Mouse (Mus musculus) midbrain, embryonic 13.5 days (tissue): Measurements from ENCODE around the gene Dop1b. TPM values are rescaled to one million over a fixed set of nuclear protein-coding genes. Genes with fewer than 3 reads are reported as not detected.

Experiments
- ATAC-seq: fragments of 200-750 bp; cut with Nextera tagmentation; 2 replicates; pipeline ENCODE4 v1.8.0; 2017; ENCODE audit warnings: mild to moderate bottlenecking, moderate TSS enrichment, moderate library complexity
- H3K27ac ChIP-seq: fragments of 300-500 bp; sonication (generic); 2 replicates; pipeline ENCODE4 v1.5.1; 2015; ENCODE audit warnings: inconsistent platforms, mild to moderate bottlenecking, moderate library complexity
- H3K27me3 ChIP-seq: fragments of 300-500 bp; sonication (generic); 2 replicates; pipeline ENCODE4 v1.6.1; 2015; ENCODE audit warnings: mild to moderate bottlenecking, inconsistent platforms
- H3K36me3 ChIP-seq: fragments of 300-500 bp; sonication (generic); 2 replicates; pipeline ENCODE4 v1.6.1; 2015; ENCODE audit warnings: mild to moderate bottlenecking, inconsistent platforms
- H3K4me1 ChIP-seq: fragments of 300-500 bp; sonication (generic); replicated peaks from 2 replicates; pipeline ENCODE4 v1.6.1; 2015; ENCODE audit warnings: inconsistent platforms
- H3K4me2 ChIP-seq: fragments of 300-500 bp; sonication (generic); replicated peaks from 2 replicates; pipeline ENCODE4 v1.6.1; 2015; ENCODE audit warnings: moderate library complexity, mild to moderate bottlenecking, inconsistent platforms
- H3K4me3 ChIP-seq: fragments of 300-500 bp; sonication (generic); replicated peaks from 2 replicates; pipeline ENCODE4 v1.5.1; 2015; ENCODE audit warnings: mild to moderate bottlenecking, inconsistent platforms
- H3K9ac ChIP-seq: fragments of 300-500 bp; sonication (generic); replicated peaks from 2 replicates; pipeline ENCODE4 v1.6.1; 2015; ENCODE audit warnings: mild to moderate bottlenecking, inconsistent platforms
- H3K9me3 ChIP-seq: fragments of 300-500 bp; sonication (generic); 2 replicates; pipeline ENCODE4 v1.6.1; 2016; ENCODE audit warnings: mild to moderate bottlenecking, inconsistent platforms
- whole genome bisulfite sequencing: fragments of 180-500 bp; shearing (Covaris S2); methylation state at CpG from one replicate; pipeline ENCODE4 v1.1.7; 2015; 5-methylcytosine and 5-hydroxymethylcytosine counted together
- polyA plus RNA-seq: library from polyadenylated mRNA; unstranded; fragments of >200 nt; fragmentation: Nextera tagmentation; extraction: Ambion mirVana; gene quantifications from 2 replicates; pipeline ENCODE4 v1.2.1, GENCODE M21; 2015

The Dop1b gene
- polyA plus RNA-seq, 1 experiment from 2014 or later = 32.4 TPM

DNA sequence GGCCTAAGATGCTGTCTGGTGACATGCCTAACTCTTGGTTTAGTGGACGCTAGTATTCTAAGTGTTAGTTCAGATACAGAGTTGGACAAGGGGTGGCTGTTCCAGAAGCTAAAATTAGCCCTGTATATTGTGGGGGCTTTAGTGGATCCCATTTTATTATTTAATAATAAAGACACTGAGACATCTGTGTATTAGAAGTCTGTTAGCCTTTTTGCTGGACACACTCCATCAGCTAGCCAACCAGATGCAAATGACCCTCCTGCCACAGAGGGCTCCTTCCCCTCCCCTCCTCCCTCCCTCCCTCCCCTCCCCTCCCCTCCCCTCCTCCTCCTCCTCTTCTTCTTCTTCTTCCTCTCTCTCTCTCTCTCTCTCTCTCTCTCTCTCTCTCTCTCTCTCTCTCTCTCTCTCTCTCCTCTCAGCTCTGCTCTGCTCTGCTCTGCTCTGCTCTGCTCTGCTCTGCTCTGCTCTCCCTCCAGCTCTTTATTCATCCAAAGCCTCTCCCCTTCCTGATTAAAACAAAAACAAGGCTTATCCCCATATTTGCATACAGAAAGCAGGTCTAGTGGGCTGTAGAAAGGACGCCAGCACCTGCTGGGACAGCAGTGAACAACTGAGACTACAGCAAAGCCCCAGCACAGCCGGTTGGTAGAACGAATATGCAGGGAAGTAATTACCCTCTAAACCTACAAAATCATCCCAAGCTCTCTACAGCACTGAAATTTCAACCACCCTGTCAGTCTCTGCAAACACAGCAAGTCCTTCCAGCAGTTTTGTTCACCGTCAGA is 78.5 kb downstream of the Dop1b start:
- ATAC-seq = peak; percentile 27; the same call in 1 of the 2 replicates
- Histone ChIP-seq H3K36me3 (peaks cover 25% of the 10 kb centered on the region; the same call in 1 of the 2 replicates), H3K4me2 (no peak overlapping the region), H3K9ac (0 out of 2 replicates have a peak overlapping the region, but pooled peaks have one; percentile 23), H3K27me3 (no peaks in the 10 kb centered on the region), H3K9me3 (no peaks in the 10 kb centered on the region), H3K4me3 (no peak overlapping the region), H3K4me1 (peaks cover 13% of the 10 kb centered on the region), H3K27ac (peak overlapping the region; percentile 69)
- 26% methylated on average over 5 of the region's 5 CpGs for WGBS

DNA sequence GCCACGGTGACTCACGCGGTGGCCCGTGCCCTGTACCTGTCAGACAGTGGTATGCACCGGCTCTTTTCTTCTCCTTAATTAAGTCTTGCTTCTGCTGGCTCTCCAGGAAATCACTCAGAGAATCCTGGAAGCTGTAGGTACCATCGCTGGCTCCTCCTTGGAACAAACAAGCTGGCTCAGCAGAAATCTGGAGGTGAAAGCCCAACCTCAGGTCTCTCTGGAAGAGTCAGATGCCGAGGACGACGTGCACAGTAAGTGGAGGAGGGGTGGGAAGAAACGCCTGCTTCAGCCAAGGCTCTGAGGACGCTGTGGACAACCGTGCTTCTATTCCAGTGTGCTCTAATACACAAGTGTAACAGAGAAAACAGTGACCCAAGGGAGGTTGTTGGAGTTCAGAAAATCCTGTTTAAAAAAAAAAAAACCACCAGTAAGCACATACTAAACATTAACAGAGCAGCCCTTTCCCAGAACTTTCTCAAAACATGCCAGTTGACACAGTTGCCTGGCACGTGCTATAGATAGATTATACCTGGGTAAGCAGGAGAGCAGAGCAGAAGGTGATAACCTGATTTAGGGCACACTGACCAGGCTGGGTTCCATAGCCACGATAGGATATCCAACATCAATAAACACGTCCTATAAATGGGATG is 81.4 kb downstream of the Dop1b start:
- Histone ChIP-seq H3K9ac (no peak overlapping the region), H3K4me1 (peaks cover 8% of the 10 kb centered on the region), H3K4me2 (no peak overlapping the region), H3K27me3 (no peaks in the 10 kb centered on the region), H3K36me3 (peaks cover 25% of the 10 kb centered on the region), H3K27ac (no peak overlapping the region), H3K4me3 (no peak overlapping the region), H3K9me3 (no peaks in the 10 kb centered on the region)
- WGBS = 83% methylated on average over 15 of the region's 15 CpGs
- no peak for ATAC-seq

DNA sequence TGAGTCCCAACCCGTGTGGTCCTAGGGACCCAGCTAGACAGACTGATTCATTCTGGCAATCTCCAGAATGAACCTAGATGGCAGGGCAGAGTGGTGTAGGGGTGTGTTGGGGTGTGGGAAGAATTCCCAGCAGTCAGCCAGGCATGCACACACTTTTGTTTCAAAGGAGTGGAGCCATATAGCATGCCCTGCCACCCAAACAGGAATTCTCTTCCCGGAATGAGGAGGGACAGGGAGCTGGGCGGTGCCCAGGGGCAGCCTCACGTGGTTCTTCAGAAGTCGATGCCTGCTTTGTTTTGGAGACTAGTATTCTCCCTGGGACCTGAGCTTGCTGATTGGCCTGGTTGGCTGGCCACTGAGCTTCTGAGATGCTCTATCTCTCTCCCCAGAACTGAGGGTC is 83.1 kb downstream of the Dop1b start:
- H3K27me3 ChIP-seq = no peaks in the 10 kb centered on the region
- H3K4me1 ChIP-seq = peaks cover 8% of the 10 kb centered on the region
- H3K9me3 ChIP-seq = no peaks in the 10 kb centered on the region
- no peak overlapping the region for H3K27ac ChIP-seq
- H3K9ac ChIP-seq = no peak overlapping the region
- peaks cover 36% of the 10 kb centered on the region for H3K36me3 ChIP-seq
- no peak overlapping the region for H3K4me3 ChIP-seq
- no peak overlapping the region for H3K4me2 ChIP-seq
- 68% methylated on average over 5 of the region's 5 CpGs for WGBS
- no peak for ATAC-seq

- Histone ChIP-seq H3K27me3 (no peaks in the 10 kb centered on the region), H3K4me1 (peaks cover 6% of the 10 kb centered on the region), H3K36me3 (peaks cover 41% of the 10 kb centered on the region), H3K9me3 (no peaks in the 10 kb centered on the region), H3K27ac (no peak overlapping the region), H3K4me2 (no peak overlapping the region), H3K9ac (no peak overlapping the region), H3K4me3 (no peak overlapping the region)
- ATAC-seq = no peak
- 97% methylated on average over 5 of the region's 5 CpGs for whole genome bisulfite sequencing
Measured at GRCm38 (mm10) chr16:93795391-93795790, 83.7 kb downstream of the Dop1b start.

GRCm38 (mm10) chr16:93797021-93797840 is 85.5 kb downstream of the Dop1b start:
- Histone ChIP-seq H3K9ac (no peak overlapping the region), H3K4me1 (no peaks in the 10 kb centered on the region), H3K27me3 (no peaks in the 10 kb centered on the region), H3K27ac (no peak overlapping the region), H3K9me3 (no peaks in the 10 kb centered on the region), H3K4me2 (no peak overlapping the region), H3K4me3 (no peak overlapping the region), H3K36me3 (peaks cover 56% of the 10 kb centered on the region)
- ATAC-seq = no peak
- 89% methylated on average over 12 of the region's 12 CpGs for WGBS

GRCm38 (mm10) chr16:93797841-93798492 is 86.3 kb downstream of the Dop1b start:
- no peaks in the 10 kb centered on the region for H3K27me3 ChIP-seq
- H3K4me3 ChIP-seq = no peak overlapping the region
- no peaks in the 10 kb centered on the region for H3K4me1 ChIP-seq
- 88% methylated on average over 11 of the region's 11 CpGs for WGBS
- H3K9me3 ChIP-seq = no peaks in the 10 kb centered on the region
- H3K9ac ChIP-seq = no peak overlapping the region
- no peak for ATAC-seq
- no peak overlapping the region for H3K4me2 ChIP-seq
- no peak overlapping the region for H3K27ac ChIP-seq
- H3K36me3 ChIP-seq = peaks cover 49% of the 10 kb centered on the region

GRCm38 (mm10) chr16:93798623-93799022 is 86.9 kb downstream of the Dop1b start:
- Histone ChIP-seq H3K4me2 (no peak overlapping the region), H3K9ac (no peak overlapping the region), H3K36me3 (peaks cover 48% of the 10 kb centered on the region), H3K9me3 (no peaks in the 10 kb centered on the region), H3K4me1 (no peaks in the 10 kb centered on the region), H3K4me3 (no peak overlapping the region), H3K27ac (no peak overlapping the region), H3K27me3 (no peaks in the 10 kb centered on the region)
- WGBS = 79% methylated on average over 5 of the region's 5 CpGs
- no peak for ATAC-seq

DNA sequence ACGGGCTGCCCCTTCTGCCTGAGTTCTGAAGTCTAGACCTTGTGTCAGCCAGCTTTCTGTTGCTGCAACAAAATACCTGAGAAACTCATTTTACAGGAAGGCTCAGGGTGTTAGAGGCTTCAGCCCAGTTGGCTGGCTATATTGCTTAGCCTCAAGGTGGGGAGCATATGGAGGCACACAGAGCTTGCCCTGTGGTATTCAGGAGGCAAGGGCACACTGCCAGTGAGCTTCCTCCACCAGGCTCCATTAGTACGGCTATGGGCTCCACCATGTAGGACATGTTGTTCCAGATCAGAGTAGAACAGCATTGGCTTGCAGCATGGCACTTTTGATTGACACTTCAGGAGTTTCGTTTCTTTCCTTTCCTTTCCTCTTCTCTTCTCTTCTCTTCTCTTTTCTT is 87.4 kb downstream of the Dop1b start:
- Histone ChIP-seq H3K36me3 (peaks cover 48% of the 10 kb centered on the region), H3K27me3 (no peaks in the 10 kb centered on the region), H3K27ac (no peak overlapping the region), H3K4me1 (no peaks in the 10 kb centered on the region), H3K4me3 (no peak overlapping the region), H3K4me2 (no peak overlapping the region), H3K9ac (no peak overlapping the region), H3K9me3 (no peaks in the 10 kb centered on the region)
- 86% methylated on average over 3 of the region's 3 CpGs for WGBS
- ATAC-seq = no peak

GRCm38 (mm10) chr16:93799936-93800335 is 88.2 kb downstream of the Dop1b start:
- no peaks in the 10 kb centered on the region for H3K27me3 ChIP-seq
- H3K9ac ChIP-seq = no peak overlapping the region
- no peaks in the 10 kb centered on the region for H3K4me1 ChIP-seq
- 96% methylated on average over 16 of the region's 16 CpGs for WGBS
- H3K36me3 ChIP-seq = peaks cover 47% of the 10 kb centered on the region
- no peak for ATAC-seq
- H3K9me3 ChIP-seq = no peaks in the 10 kb centered on the region
- no peak overlapping the region for H3K4me2 ChIP-seq
- no peak overlapping the region for H3K27ac ChIP-seq
- H3K4me3 ChIP-seq = no peak overlapping the region

DNA sequence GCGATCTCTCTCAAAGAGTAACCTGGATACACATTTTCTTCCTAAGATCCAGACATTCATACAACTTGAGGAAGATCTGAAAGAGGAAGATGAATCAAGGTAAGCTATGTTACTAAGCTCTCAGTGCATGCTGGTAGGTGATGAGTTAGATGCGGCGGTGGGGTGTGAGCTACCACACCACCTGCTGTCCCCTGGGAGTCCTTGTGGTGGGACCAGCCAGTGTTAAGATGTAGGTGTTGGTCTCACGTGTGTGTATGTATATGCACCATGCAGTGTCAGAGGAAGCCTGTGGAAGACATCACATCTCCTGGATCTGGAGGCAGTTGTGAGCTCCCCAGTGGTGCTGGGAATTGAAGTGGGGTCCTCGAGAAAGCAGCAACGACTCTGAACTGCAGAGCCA is 95.5 kb downstream of the Dop1b start:
- Histone ChIP-seq H3K27ac (no peak overlapping the region), H3K9me3 (peaks cover 11% of the 10 kb centered on the region; the same call in 1 of the 2 replicates), H3K4me1 (0 out of 2 replicates have a peak, but pooled peaks cover 5% of the 10 kb centered on the region), H3K9ac (no peak overlapping the region), H3K4me3 (no peak overlapping the region), H3K36me3 (peaks cover 77% of the 10 kb centered on the region), H3K4me2 (no peak overlapping the region), H3K27me3 (no peaks in the 10 kb centered on the region)
- 90% methylated on average over 6 of the region's 6 CpGs for WGBS
- no peak for ATAC-seq

DNA sequence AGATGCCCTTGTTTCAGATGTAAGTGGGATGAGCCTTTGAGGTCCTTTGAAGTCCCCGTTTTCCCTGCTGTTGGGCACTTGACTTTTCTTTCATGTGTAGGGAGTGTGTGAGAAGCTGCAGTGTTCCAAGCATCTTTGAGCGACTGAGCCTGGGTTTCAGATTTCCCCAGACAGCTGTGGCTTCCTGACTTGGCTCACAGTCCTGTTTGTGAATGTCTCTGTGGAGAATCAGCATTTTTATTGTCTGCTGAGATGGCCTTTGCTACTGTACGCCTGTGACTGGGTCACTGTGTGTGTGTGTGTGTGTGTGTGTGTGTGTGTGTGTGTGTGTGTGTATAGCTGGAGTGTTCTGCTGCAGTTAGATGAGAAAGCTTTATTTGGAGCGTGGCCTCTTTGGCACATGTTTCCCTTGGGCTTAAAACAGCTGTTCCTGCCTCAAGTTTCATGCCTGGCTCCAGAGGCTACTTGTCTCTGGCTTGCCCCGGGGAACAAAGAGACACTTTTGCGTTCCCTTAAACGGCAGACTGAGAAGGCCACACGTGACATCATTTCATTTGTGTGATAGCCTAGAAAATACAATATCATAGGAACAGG is 96.4 kb downstream of the Dop1b start:
- Histone ChIP-seq H3K4me2 (no peak overlapping the region), H3K9me3 (peaks cover 14% of the 10 kb centered on the region), H3K4me1 (0 out of 2 replicates have a peak, but pooled peaks cover 5% of the 10 kb centered on the region), H3K36me3 (peaks cover 82% of the 10 kb centered on the region), H3K9ac (no peak overlapping the region), H3K27me3 (no peaks in the 10 kb centered on the region), H3K4me3 (no peak overlapping the region), H3K27ac (0 out of 2 replicates have a peak overlapping the region, but pooled peaks have one; percentile 5)
- 54% methylated on average over 8 of the region's 8 CpGs for WGBS
- no peak for ATAC-seq
